Mouse (Mus musculus) kidney, adult 8-10 months (tissue): ENCODE results near the gene Cfap99.

ENCODE experiments used
- DNase-seq, 2 experiments: peaks; one replicate each; pipeline ENCODE4 v3.0.0; 2022

Gene Cfap99

DNA sequence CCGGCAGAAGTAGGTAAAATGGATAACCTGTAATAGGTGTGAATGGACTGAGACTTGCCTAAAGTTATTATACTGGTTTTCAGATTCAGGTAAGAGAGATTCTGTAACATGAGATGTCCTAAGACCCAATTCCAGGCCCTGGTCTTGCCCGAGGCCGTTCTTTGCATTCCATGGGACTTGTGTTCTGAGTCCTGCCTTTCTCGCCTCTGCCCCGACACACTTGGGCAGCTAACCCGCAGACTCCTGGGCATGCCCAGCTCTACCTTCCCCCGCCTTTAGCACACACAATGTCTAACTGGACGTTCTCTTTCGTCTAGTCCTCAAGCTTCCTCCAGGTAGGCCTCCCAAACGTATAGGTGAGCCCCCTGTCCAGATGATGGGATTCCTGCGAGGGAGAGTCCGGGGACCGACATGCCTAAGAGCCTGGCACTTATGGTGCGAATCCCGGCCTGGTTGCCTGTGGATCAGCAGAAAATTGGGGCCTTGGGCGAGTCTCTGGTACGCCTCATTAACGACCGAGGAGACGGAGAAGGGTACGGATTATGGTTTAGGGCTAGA lies 47.2 kb downstream of the Cfap99 start:
- DNase-seq: peak in 1 of 2 experiments; percentile 47

DNA sequence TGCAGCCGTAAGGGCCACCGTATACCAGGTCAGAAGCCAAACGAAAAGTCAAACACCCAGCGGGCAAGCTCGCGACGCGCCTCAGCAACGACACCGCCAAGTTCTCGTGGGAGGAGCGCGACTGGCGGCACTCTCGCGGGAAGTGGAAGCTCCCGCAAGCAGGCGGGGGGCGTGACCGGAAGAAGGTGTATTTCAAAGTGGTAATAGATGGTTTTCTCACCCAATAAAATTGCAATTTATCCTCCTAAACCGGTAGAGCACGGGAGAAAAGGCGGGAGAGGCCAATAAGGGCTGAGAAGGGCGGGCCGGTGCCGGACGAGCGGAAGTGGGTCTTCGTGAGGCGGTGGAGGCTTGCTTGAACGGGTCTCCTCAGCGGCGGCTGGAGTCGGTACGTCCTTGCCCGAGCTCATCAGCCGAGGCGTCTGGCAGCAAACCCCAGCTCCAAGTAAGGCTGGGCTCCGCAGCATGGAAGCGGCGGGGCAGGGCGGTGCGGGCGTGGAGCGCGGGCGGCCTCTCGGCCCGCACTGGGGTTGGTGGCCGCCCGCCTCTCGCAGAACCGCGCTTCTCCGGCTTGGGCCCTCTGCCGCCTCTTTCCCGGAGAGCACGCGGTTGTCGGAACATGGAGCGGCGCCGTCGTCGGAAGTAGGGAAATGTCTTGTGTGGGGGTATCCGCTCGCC lies 47.8 kb downstream of the Cfap99 start, which contains the start of gene Rnf4:
Gene Rnf4, plus strand, starts transcription at position 193 of the 678 bp plus-strand sequence.
- peak; percentile 98 to 99 for DNase-seq

DNA sequence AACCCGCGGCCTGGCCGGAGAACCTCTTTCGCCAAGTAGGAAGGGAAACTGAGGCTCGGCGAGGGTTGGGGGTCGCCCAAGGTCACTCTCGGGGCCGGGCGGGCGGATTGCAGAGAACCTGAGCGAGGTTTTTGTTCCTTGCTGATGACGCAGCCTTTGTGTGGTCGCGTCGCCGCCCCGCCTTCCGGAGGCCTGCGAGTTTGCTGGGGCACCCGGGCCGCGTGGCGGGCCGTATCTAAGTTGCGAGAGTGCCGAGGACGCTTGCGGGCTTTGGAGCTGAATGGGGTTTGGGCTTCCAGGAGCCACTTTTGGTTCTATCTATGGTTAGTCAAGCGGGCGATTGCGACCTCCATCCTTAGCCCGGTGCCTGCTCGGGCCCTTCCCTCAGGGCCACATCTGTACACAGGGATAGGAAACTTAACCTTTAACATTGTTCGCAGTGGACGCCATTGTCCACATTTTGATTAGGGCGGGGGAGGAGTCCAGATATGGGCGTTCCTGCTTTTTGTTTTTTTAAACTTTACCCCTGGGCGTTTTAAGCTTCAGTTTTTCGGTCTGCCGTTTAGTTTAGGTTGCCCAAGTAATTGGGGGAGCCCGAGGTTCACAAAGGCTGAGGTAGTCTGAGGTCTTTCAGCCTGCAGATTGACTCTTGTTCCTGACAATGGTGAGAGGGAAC lies 48.5 kb downstream of the Cfap99 start:
- DNase-seq: peak; percentile 33 to 44

GRCm38 (mm10) chr5:34340246-34340645 lies 51.8 kb downstream of the Cfap99 start:
- DNase-seq: no peak

DNA sequence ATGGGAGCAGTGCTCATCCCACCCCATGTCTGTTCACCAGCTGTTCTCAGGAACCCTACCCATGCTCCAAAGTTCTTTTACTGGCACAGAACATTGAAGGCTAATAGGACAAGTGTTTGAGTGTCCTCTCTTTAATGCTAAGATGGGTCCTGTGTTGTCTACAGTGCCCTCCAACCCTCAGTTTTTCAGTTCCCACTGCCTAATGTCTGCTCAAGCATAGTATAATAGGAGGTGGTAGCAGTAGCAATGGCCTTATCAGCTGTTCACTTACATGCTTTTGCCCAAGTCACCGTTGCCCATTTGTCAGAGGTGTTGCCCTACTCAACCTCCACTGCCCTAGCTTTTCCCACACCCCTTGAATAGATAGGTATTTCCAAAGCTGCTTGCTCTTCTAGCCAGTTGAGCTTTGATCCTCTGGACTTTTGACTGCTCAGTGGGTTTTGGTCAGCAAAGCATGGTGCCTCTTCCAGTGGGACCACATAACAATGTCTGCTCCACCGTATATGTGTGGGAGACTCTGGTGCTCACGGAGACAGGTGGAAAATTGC lies 63.8 kb downstream of the Cfap99 start:
- no peak for DNase-seq

DNA sequence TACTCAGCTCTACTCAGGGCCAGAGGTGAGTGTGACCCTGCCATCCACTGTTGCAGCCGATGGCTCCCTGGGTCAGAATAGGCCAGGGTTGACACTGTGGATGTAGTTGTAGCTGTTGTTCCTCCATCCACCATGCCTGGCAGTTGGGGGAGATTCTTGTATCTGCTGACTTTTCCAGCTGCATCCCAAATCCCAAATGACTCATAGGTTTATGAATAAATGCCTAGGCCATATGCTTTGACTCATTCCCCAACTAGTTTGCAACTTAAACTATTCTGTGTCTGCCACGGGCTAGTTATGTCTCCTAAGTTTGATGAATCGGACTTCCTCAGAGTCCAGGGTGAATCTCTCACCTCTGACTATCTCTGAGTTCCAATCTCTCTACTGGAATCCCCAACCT lies 71.9 kb downstream of the Cfap99 start:
- no peak for DNase-seq

DNA sequence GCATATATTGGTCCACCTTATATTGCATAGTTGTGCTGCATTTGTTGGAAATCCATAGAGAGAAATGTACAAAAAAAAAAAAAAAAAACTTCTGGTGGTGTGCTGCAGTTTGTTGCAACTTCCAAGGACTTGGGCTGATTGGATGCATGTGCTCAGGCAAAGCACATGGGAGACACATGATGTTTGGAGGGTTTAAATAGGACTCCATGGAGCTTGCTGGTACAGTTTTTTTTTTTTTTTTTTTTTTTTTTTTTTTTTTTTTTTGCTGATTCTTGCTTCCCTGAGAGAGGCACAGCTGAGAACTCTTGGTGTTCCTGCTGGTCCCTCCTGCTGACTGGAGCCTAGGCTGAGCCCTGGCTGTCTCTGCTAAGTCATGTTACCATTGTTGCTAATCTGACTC lies 74.7 kb downstream of the Cfap99 start:
- no peak for DNase-seq

DNA sequence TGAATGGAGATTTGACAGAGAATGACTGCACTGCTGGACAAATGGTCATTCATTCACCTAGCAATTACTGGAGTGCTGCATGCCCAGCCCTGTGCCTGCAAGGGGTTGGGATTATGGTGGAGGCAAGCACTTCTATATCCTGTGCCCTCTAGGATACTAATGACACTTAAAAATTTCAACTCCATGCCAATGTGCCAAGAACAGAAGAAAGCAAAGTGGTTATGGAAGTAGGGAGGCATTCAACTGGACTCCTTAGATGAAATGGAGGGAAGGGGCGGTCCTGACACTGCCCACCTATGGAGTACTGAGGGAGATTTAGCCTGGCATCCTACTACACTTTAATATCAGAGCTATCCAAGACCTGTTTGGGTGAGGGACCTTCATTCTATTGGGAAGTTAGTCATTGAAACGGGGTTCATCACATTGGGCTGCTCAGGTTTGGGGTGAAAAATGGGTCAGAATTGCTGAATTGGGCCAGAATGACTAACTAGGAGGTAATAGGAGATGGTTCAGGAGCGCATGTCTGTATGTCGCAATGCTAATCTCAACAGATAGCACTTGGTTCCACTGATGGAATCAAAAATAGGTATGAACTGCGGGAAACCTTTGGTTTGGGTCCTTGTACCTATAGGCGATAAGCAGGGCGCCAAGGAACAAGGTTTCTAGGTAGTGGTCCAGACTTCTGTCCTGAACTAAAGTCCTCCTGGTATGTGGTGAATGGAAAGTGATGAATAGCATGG lies 80.3 kb downstream of the Cfap99 start:
- DNase-seq: no peak

DNA sequence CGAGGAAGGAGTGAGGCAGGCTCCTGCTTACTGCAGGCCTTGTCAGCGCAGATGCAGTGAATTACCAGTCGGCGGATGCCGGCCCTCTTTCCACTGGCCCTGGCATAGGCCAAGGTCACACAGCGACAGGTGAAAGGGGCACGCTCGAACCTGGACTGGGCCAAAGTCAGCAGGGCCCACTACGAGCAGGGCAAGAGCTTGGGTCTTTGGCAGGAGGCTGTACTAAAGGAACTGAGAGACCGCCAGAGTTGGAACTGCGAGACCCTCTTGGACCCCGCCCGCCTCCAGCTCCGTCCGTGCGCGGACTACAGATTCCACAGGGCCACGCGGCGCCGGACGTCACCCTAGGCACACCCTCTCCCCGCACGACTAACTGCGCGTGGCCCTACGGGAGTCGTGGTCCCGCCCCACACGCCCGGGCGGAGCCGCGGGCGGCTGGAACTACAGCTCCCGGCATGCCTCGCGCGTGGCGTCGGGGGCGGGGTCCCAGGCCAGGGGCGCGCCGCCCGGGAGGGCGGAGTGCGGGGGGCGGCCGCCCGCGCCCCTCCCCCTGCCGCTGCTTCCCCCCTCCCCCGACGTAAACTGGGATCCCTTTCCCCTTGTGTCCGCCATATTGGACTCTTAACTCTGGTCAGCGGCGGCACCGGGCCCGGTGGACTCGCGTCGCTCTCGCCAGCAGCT lies 81.1 kb downstream of the Cfap99 start, which contains the start of gene Fam193a:
Gene Fam193a, plus strand, starts transcription at position 593 of the 681 bp plus-strand sequence.
- peak; percentile 96 for DNase-seq

DNA sequence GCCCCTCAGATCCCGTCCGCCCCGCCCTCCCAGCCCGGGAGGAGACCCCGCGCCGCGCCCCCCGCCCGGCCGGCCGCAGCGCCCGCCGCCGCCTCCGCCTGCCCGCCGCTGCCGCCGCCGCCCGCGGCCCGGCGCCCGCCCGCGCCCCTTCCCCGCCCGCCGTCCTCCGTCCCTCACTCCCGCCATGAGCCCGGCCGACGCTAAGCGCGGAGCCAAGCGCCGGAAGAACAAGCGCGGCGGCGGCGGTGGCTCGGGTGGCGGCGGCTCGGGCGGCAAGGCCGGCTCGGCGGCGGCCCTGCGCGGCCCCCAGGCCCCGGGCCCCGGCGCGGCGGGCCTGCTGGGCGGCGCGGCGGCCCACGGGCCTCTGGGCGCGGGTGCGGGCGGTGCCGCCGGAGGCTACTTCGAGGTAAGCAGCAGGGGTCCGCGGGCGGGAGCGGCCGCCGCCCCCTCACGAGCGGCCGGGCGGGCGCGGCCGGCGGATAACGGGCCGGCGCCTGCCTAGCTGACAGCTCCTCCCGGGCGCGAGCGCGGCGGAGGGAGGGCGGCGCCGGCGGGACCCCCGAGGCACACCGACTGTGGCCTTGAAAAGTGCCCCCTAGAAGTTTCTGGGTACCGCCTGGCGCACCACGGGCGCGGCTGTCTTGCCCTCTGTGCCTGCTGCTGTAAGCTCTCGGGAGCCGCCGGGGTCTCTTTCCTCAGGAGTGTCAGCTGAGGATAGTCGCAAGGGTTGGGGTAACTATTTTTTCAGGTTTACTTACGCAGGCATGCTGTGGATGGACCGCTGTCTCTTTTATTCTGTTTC lies 81.8 kb downstream of the Cfap99 start:
- DNase-seq: peak in 1 of 2 experiments; percentile 19

GRCm38 (mm10) chr5:34370840-34371239 lies 82.4 kb downstream of the Cfap99 start:
- DNase-seq: no peak

DNA sequence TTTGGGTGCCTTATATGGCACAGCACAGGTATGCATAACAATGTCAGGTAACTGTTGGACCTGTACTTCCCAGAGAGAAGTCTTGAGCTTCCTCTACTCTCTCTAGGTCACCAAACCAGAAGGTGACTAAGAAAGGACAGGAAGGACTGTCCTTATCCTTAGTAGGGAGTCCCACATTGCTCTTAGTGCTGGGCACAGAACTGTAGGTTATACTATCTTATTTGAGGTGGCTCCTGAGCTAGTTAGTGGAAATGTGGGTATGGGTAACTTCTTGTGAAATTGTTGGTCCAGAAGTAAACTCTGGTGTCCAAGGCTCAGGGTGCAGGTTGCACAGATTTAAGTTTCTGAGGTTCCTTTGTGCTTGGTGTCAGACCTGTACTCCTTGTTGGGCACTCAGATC lies 83.7 kb downstream of the Cfap99 start:
- DNase-seq: no peak

DNA sequence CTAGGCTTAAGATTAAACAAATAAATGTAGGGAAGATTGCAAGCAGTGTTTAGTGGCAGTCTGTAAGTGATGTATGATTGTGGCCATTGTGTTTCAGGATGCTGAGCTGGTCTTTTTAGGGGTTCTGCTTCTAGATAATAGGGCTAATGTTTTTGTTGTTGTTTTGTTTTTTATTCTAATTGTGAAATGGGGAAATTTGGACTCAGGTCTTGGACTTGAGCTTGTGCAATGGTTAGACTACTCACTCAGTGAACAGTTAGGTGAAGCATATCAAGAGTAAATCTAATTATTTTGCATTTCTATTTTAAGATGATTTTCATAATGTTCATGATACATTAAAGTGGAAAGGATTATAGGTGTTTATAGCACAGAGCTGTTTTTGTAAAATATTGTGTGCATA lies 84.1 kb downstream of the Cfap99 start:
- DNase-seq: no peak
